Mouse (Mus musculus) CH12F3 (cell line): ENCODE measurements around the gene Chka.

Experiments
- in situ Hi-C: fragments of 300-500 bp; cut with MboI; formaldehyde crosslinking; loops from 2 replicates; pipeline ENCODE4 v1.14.3; 2020; ENCODE audit warnings: low sequenced_read_pairs

Chka gene

GRCm38 (mm10) chr19:3846676-3847604 lies 4.6 kb upstream of the Chka start:
- in situ Hi-C loops = no loop called here

GRCm38 (mm10) chr19:3847711-3848110 lies 3.9 kb upstream of the Chka start:
- in situ Hi-C loops = no loop called here

- in situ Hi-C loops = no loop called here
Observed at GRCm38 (mm10) chr19:3848207-3848808, 3.3 kb upstream of the Chka start.

GRCm38 (mm10) chr19:3849251-3849650 lies 2.3 kb upstream of the Chka start:
- in situ Hi-C loops = no loop called here

GRCm38 (mm10) chr19:3850076-3850475 lies 1.5 kb upstream of the Chka start:
- in situ Hi-C loops = no loop called here

- in situ Hi-C loops = no loop called here
Observed at GRCm38 (mm10) chr19:3850847-3851469, 615 bp upstream of the Chka start.

- in situ Hi-C loops = no loop called here
Observed at GRCm38 (mm10) chr19:3851979-3852681, 557 bp downstream of the Chka start.

GRCm38 (mm10) chr19:3853121-3853520 lies 1.5 kb downstream of the Chka start:
- in situ Hi-C loops = no loop called here

GRCm38 (mm10) chr19:3853891-3854290 lies 2.3 kb downstream of the Chka start:
- in situ Hi-C loops = no loop called here

- in situ Hi-C loops = no loop called here
Observed at GRCm38 (mm10) chr19:3855091-3855490, 3.5 kb downstream of the Chka start.

- in situ Hi-C loops = no loop called here
Observed at GRCm38 (mm10) chr19:3855601-3856000, 4.0 kb downstream of the Chka start.

GRCm38 (mm10) chr19:3857220-3857619 lies 5.6 kb downstream of the Chka start:
- in situ Hi-C loops = no loop called here

GRCm38 (mm10) chr19:3862713-3863112 lies 11.1 kb downstream of the Chka start:
- in situ Hi-C loops = no loop called here

GRCm38 (mm10) chr19:3864960-3865359 lies 13.4 kb downstream of the Chka start:
- in situ Hi-C loops = no loop called here

GRCm38 (mm10) chr19:3868290-3868689 lies 16.7 kb downstream of the Chka start:
- in situ Hi-C loops = no loop called here

GRCm38 (mm10) chr19:3871468-3871867 lies 19.9 kb downstream of the Chka start:
- in situ Hi-C loops = no loop called here

GRCm38 (mm10) chr19:3872373-3872772 lies 20.8 kb downstream of the Chka start:
- in situ Hi-C loops = no loop called here

- in situ Hi-C loops = no loop called here
Observed at GRCm38 (mm10) chr19:3875045-3875444, 23.5 kb downstream of the Chka start.

GRCm38 (mm10) chr19:3880054-3880848 lies 28.7 kb downstream of the Chka start:
- in situ Hi-C loops = no loop called here

- in situ Hi-C loops = no loop called here
Observed at GRCm38 (mm10) chr19:3882214-3882613, 30.6 kb downstream of the Chka start.
